Mouse (Mus musculus) forebrain, embryonic 11.5 days (tissue): Measurements from ENCODE around the gene Tns4. TPM values are rescaled to one million over a fixed set of nuclear protein-coding genes. Genes with fewer than 3 reads are reported as not detected.
A peak's percentile ranks its signal among the peaks of the same experiment; 100 is the strongest.

Source experiments
- ATAC-seq: fragments of 200-750 bp; cut with Nextera tagmentation; replicated peaks from 2 replicates; pipeline ENCODE4 v1.8.0; 2017; ENCODE audit warnings: moderate TSS enrichment; ENCODE audit not compliant: low FRiP score
- DNase-seq: peaks from one replicate; pipeline ENCODE4 v3.0.0-alpha.2; 2017; ENCODE audit warnings: low spot score
- H3K27ac ChIP-seq: fragments of 300-500 bp; sonication (generic); 2 replicates; pipeline ENCODE4 v1.5.1; 2014; ENCODE audit warnings: low read depth, low read length
- H3K27me3 ChIP-seq: fragments of 300-500 bp; sonication (generic); 2 replicates; pipeline ENCODE4 v1.6.1; 2014; ENCODE audit warnings: mild to moderate bottlenecking, low read length, mixed read lengths; ENCODE audit not compliant: control insufficient read depth, insufficient read depth
- H3K36me3 ChIP-seq: fragments of 300-500 bp; sonication (generic); 2 replicates; pipeline ENCODE4 v1.6.1; 2014; ENCODE audit warnings: mild to moderate bottlenecking, low read length, moderate library complexity, mixed read lengths; ENCODE audit not compliant: control insufficient read depth, insufficient read depth
- H3K4me1 ChIP-seq: fragments of 300-500 bp; sonication (generic); replicated peaks from 2 replicates; pipeline ENCODE4 v1.6.1; 2014; ENCODE audit warnings: low read length, mixed read lengths; ENCODE audit not compliant: control insufficient read depth, insufficient read depth
- H3K4me2 ChIP-seq: fragments of 300-500 bp; sonication (generic); 2 replicates; pipeline ENCODE4 v1.6.1; 2014; ENCODE audit warnings: low read depth, mild to moderate bottlenecking, low read length, moderate library complexity, mixed read lengths; ENCODE audit not compliant: severe bottlenecking
- H3K4me3 ChIP-seq: fragments of 300-500 bp; sonication (generic); 2 replicates; pipeline ENCODE4 v1.5.1; 2014; ENCODE audit warnings: low read depth, low read length
- H3K9ac ChIP-seq: fragments of 300-500 bp; sonication (generic); 2 replicates; pipeline ENCODE4 v1.6.1; 2014; ENCODE audit warnings: low read length
- H3K9me3 ChIP-seq: fragments of 300-500 bp; sonication (generic); 2 replicates; pipeline ENCODE4 v1.6.1; 2016; ENCODE audit warnings: low read length, mixed read lengths; ENCODE audit not compliant: control insufficient read depth
- WGBS: fragments of 180-500 bp; shearing (Covaris S2); extraction: QIAGEN DNeasy Blood & Tissue Kit; methylation state at CpG from one replicate; pipeline ENCODE4 v1.1.7; 2014; 5-methylcytosine and 5-hydroxymethylcytosine counted together
- polyA plus RNA-seq: library from polyadenylated mRNA; unstranded; fragments of >200 nt; fragmentation: Nextera tagmentation; extraction: Ambion mirVana; gene quantifications from 2 replicates; pipeline ENCODE4 v1.2.1, GENCODE M21; 2014

Gene Tns4
- polyA plus RNA-seq, 1 experiment from 2014 or later, result 0.65 TPM

- Histone ChIP-seq H3K4me1 (no peaks in the 10 kb centered on the region), H3K4me3 (peak overlapping the region; percentile 10; the same call in 1 of the 2 replicates), H3K9ac (peak overlapping the region; percentile 23; the same call in 1 of the 2 replicates), H3K36me3 (peaks cover 11% of the 10 kb centered on the region), H3K27ac (no peak overlapping the region), H3K4me2 (peak overlapping the region; percentile 32; the same call in 1 of the 2 replicates), H3K27me3 (no peaks in the 10 kb centered on the region), H3K9me3 (no peaks in the 10 kb centered on the region)
- DNase-seq (no peak), ATAC-seq (no peak; the same call in 1 of the 2 replicates)
- WGBS, result 55% methylated on average over 18 of the region's 18 CpGs
Observed at GRCm38 (mm10) chr11:99024468-99025134, 64.5 kb downstream of the Tns4 start.

- DNase-seq (peak; percentile 93), ATAC-seq (peak; percentile 94)
- peak within 1 kb of the TSS; percentile 71; the same call in 1 of the 2 replicates for H3K27ac ChIP-seq
- H3K27me3 ChIP-seq, result no peaks in the 10 kb centered on the region
- peak within 1 kb of the TSS; percentile 88 for H3K4me3 ChIP-seq
- WGBS, result under 1% methylated on average over 54 of the region's 54 CpGs
- peak within 1 kb of the TSS; percentile 97 for H3K9ac ChIP-seq
- peak within 1 kb of the TSS; percentile 64 for H3K4me2 ChIP-seq
- H3K36me3 ChIP-seq, result peaks cover 11% of the 10 kb centered on the region
- no peaks in the 10 kb centered on the region for H3K4me1 ChIP-seq
- H3K9me3 ChIP-seq, result no peaks in the 10 kb centered on the region
Observed at GRCm38 (mm10) chr11:99023500-99024467, 65.3 kb downstream of the Tns4 start, which contains the start of gene Top2a. Top2a (minus strand) TSS chr11:99024189.

- 10% methylated on average over 4 of the region's 4 CpGs for WGBS
Observed at GRCm38 (mm10) chr11:99023094-99023493, 66.0 kb downstream of the Tns4 start.

GRCm38 (mm10) chr11:99022384-99022933, 66.6 kb downstream of the Tns4 start:
- Histone ChIP-seq H3K4me3 (peak overlapping the region; percentile 88), H3K4me2 (peak overlapping the region; percentile 64), H3K4me1 (no peaks in the 10 kb centered on the region), H3K9ac (peak overlapping the region; percentile 97), H3K36me3 (peaks cover 14% of the 10 kb centered on the region), H3K9me3 (no peaks in the 10 kb centered on the region), H3K27me3 (no peaks in the 10 kb centered on the region), H3K27ac (no peak overlapping the region)
- WGBS, result 84% methylated on average over 5 of the region's 5 CpGs
- DNase-seq (no peak), ATAC-seq (no peak)

More at GRCm38 (mm10) chr11:99023094-99023493, 66.0 kb downstream of the Tns4 start:
- Histone ChIP-seq H3K4me1 (no peaks in the 10 kb centered on the region), H3K4me2 (peak overlapping the region; percentile 64), H3K36me3 (peaks cover 11% of the 10 kb centered on the region), H3K9ac (peak overlapping the region; percentile 97), H3K27me3 (no peaks in the 10 kb centered on the region), H3K27ac (no peak overlapping the region), H3K4me3 (peak overlapping the region; percentile 88), H3K9me3 (no peaks in the 10 kb centered on the region)
- DNase-seq (no peak), ATAC-seq (no peak)

- no peak overlapping the region for H3K27ac ChIP-seq
- 96% methylated on average over 6 of the region's 6 CpGs for WGBS
- ATAC-seq, result no peak
- H3K9me3 ChIP-seq, result no peaks in the 10 kb centered on the region
- no peaks in the 10 kb centered on the region for H3K4me1 ChIP-seq
- no peak for DNase-seq
- no peak overlapping the region for H3K9ac ChIP-seq
- H3K27me3 ChIP-seq, result no peaks in the 10 kb centered on the region
- H3K4me2 ChIP-seq, result no peak overlapping the region
- H3K36me3 ChIP-seq, result peaks cover 30% of the 10 kb centered on the region
- no peak overlapping the region for H3K4me3 ChIP-seq
Observed at GRCm38 (mm10) chr11:99019844-99020243, 69.3 kb downstream of the Tns4 start.

Other genes with a start within 250 kb of the Tns4 start
- 5.5 and 6.3 TPM in 2 replicates for gene Wipf2, start 225.7 kb downstream of the Tns4 start, polyA plus RNA-seq
- 52.8 and 54.7 TPM in 2 replicates for gene Cdc6, start 181.5 kb downstream of the Tns4 start, polyA plus RNA-seq
- gene Rara, start 161.5 kb downstream of the Tns4 start, polyA plus RNA-seq, result 23.3 and 25.2 TPM in 2 replicates
- 0.23 TPM in 1 of 2 replicates, not detected in the other for gene Gjd3, start 106.3 kb downstream of the Tns4 start, polyA plus RNA-seq
- 446 and 476 TPM in 2 replicates for gene Top2a, start 65.1 kb downstream of the Tns4 start, polyA plus RNA-seq
- gene Igfbp4, start 48.1 kb downstream of the Tns4 start, polyA plus RNA-seq, result 246 and 252 TPM in 2 replicates
- 0.31 TPM in 1 of 2 replicates, not detected in the other for gene Ccr7, start 65.8 kb upstream of the Tns4 start, polyA plus RNA-seq
- 203 and 209 TPM in 2 replicates for gene Smarce1, start 141.7 kb upstream of the Tns4 start, polyA plus RNA-seq
- gene Krt222, start 154.8 kb upstream of the Tns4 start, polyA plus RNA-seq, result 0.29 and 0.59 TPM in 2 replicates
- not detected in 2 replicates for gene Krt24, start 196.0 kb upstream of the Tns4 start, polyA plus RNA-seq
- gene Krt25, start 233.6 kb upstream of the Tns4 start, polyA plus RNA-seq, result not detected in 2 replicates
- gene Krt26, start 248.7 kb upstream of the Tns4 start, polyA plus RNA-seq, result not detected in 2 replicates